Mouse (Mus musculus) neutrophil, adult 59 days (primary cell): ENCODE data around the gene Tmem179b. TPM values are rescaled to one million over a fixed set of nuclear protein-coding genes. Genes with fewer than 3 reads are reported as not detected.

Experiments used
- total RNA-seq, 2 experiments: library from RNA; stranded (reverse); gene quantifications; 1 replicate in 1 of 2; 2 replicates in 1 of 2; pipeline ENCODE4 v1.2.4; 2023

Tmem179b gene
- 10 to 100 TPM; 75.5 to 83.0 TPM for total RNA-seq

DNA sequence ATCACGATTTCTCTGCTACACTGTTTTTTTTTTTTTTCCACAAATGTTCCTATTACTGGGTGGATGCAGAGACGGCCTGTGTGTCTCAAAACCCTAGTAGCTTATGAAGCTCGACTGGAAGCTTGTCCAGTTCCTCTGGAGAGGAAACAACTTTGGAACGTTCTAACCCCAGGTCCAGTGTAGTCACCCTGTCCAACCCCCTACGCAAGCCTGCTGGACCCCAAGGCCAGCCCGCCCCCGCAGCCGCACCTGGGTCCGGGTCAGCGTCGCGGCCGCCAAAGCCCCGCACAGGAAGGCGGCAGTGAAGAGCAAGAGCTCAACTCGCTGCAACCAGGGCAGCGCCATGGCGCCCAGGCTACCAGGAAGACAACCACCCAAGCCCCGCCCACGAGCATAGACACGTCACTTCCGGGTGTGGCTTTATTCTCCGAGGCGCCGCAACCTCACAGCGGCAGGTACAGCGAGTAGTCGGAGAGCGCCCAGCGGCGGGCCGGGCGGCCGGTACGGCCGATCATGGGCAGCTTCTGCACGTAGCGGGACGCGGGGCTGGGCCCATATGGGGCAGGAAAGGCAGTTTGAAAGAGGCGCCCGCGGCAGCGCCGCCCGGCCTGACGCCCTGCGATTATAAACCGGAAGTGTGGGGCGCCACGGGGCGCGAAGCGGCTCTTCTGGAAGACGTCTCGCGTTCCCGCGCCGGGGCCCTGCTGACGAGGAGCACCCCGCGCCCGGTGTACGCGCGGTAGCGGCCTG lies at the start of gene Tmem179b:
TSS of gene Tmem179b (minus strand) at position 382 of the 750 bp plus-strand sequence.

DNA sequence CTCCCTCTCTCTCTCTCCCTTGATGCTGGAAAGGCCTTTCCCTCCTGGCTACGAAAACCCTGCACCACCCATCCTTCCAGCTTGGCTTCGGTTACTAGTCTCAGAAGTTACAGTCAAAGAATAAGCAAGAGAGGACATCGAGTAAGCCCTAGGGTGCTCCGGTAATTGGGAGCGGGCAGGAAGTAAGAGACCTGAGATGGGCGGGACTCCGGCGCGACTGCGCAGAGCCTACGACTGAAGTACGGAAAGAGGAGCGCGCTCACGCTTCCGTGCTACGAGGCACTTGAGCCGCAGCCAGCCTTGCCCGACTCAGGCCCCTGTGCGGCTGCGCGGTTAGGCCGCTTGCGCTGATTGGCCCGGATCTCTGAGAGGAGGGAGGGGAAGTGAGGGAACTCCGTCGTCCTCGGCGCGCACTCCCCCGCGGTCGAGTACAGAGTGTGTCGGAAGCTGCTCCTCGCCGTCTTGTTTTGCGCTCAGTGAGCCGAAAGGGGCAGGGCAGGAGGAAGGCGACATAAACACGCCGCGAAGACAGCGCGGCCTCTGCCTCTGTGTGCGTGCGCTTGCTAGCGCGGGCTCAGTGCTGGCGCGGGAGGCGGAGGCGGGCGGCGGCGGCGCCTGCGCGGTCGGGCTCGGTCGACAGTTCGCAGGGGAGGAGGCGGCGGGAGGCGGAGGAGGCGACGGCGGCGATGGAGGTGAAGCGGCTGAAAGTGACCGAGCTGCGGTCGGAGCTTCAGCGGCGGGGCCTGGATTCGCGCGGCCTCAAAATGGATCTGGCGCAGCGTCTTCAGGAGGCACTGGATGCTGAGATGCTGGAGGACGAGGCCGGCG lies 45.5 kb upstream of the Tmem179b start, which contains the start of gene Hnrnpul2:
TSS of gene Hnrnpul2 (plus strand) at position 415 of the 828 bp plus-strand sequence.

DNA sequence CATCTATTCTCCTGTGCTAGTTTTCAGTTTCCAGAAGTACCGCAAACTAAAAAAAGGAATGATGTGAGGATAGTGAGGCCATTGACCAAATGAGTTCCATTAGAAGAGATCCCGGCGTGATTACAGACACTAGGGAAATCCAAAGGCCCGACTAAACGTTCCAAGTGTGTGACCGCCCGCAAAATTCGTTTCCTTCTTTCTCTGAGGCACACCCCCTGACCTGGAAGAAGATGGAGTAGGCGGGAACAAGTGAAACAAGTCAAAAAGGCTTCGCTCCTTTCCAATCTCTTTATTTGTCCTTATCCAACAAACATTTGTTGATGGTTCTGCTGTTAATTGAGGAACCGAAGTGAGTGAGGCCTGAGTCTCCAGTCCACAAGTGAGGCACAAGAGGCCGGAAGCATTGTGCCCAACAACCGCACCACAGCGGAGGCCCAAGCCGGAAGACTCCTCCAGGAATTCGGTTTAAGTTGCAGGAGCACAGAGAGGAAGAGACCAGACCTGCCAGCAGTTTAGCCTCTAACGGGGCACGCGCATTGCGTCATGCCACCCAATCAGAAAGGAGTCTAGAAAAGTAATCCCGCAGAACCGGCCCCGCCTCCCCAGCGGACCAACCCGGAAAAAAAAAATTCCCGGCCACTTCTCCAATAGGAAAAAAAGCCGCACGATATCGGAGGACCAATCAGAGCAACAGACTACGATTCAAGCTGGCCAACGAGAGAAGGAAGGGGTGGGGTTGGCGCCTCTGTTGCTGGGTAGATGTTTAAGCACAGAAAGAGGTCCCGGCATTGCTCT lies 44.7 kb upstream of the Tmem179b start, which contains the start of gene Ttc9c:
TSS of gene Ttc9c (minus strand) at position 533 of the 795 bp plus-strand sequence.

DNA sequence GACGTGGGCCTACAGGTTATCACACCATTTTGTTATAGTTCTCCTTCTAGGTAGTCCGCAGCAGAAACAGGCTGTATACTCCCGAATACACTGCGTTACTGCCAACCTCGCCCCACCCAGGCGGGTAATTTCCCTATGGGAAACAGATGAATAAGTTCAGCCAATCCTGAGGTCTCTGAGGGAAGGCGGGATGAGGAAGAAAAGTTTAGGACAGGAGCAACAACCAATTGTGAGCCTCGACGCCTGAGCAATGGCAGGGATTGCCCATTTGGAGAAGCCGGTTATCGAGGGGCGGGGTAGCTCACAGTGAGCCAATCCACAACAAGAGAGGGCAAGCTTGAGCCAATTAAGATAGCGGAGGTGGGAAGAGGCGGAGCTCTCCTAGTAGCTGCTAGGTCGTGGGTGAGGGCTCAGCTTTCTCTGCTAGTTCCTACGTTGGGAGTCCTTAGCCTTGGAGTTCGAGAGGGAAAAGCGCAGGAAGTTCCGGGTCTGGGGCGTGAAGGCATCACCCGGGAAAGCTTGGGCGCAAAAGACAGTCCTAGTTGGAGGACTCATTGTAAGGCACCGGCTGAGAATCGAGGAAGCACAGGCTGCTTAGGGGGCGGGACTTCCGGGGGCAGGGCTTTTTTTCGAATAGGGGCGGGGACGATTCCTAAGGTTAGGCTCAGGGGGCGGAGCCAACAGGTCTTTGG lies 28.0 kb upstream of the Tmem179b start, which contains the start of gene Zbtb3:
TSS of gene Zbtb3 (plus strand) at position 426 of the 692 bp plus-strand sequence.

DNA sequence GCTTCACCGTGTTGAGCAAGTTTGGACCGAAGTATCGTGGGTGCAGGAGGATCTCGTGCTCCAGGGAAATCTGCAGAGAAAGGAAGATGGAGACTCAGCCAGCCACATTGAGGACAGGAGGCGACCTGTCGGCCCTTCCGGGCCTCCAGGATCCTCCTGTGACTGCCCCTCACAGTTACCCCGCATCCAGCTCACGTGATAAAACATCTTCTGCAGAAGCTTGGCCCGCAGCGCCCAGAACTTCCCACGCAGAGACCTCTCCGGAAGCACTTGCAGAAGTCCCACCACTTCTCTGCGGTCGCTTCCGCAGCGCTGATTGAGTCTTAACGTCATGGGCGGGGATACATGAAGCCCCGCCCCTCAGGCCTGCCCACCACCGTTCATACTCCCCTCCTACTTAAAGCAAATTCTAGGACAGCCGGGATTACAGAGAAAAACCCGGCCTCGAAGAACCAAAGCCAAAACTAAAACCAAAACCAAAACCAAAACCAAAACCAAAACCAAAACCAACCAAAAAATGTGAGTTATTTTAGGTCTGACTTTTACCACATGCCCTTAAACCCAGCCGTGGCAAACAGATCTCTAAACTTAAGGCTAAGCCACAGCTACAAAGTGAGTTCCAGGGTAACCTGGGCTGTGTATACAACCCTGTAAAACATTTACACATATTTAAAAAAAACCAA lies 24.1 kb upstream of the Tmem179b start, which contains the start of gene Polr2g:
TSS of gene Polr2g (minus strand) at position 314 of the 683 bp plus-strand sequence.

DNA sequence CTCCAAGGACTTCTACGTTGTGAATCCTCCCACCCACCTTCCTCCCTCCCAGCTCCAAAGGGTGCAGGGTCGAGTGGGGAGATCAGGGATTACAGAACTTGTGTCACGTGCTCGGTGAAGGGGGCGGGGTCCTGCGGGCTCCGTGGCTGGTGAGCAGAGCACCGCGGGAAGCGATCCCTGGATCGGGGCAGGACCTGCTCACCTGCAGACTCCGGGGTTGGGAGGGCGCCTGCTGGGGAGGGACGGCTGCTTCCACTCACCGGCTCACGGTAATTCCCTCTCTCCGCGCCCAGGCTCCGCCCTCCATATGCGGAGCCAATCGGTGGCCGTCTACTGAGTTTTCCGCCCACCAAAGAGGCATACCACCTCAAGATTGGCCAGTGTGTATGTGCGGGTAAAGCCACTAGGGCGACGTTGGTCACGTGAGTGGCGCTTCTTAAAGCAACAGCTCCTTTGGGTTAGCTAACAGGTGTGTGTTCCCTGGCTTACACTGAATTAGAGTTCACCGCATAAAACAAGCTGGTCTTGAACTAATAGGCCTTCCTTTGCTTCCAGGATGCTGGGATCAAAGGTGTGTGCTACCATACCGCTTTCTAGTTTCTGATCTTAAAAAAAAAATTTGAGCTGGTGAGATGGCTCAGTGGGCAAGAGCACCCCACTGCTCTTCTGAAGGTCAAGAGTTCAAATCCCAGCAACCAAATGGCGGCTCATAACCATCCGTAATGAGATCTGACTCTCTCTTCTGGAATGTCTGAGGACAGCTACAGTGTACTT lies 11.9 kb upstream of the Tmem179b start, which contains the start of gene Taf6l:
TSS of gene Taf6l (minus strand) at position 410 of the 774 bp plus-strand sequence.

DNA sequence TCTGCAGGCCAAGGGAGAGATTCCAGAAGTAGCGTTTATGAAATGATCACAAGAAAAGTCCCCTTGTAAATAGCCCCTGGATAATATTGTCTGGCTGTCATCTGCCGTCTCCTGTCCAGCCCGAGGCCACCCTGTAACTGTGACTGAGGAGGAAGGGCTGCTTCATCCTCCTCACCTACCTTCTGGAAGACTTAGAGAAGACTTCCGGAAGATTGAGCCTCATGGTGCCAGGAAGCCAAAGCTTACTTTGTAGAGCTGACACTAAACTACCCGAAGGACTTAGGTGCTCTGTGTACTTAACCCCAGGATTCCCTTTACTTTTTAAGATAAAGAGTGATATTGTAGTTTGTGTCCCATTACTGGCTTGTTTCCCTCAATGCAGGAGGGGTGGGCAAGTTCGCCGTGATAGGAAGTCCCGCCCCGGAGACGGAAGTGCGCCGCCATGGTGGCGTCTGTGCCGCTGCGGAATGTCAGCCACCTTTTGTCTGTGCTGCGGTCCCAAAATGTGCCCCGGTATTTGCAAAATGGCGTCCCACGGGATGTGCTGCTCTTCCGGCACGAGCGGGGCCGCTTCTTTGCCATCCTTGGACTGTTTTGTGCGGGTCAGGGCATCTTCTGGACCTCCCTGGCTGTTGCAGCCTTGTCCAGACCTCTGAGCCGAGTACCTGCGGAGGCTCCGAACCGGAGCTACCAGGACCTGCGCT lies 3.5 kb downstream of the Tmem179b start, which contains the start of gene Tmem223:
TSS of gene Tmem223 (plus strand) at position 430 of the 704 bp plus-strand sequence.

DNA sequence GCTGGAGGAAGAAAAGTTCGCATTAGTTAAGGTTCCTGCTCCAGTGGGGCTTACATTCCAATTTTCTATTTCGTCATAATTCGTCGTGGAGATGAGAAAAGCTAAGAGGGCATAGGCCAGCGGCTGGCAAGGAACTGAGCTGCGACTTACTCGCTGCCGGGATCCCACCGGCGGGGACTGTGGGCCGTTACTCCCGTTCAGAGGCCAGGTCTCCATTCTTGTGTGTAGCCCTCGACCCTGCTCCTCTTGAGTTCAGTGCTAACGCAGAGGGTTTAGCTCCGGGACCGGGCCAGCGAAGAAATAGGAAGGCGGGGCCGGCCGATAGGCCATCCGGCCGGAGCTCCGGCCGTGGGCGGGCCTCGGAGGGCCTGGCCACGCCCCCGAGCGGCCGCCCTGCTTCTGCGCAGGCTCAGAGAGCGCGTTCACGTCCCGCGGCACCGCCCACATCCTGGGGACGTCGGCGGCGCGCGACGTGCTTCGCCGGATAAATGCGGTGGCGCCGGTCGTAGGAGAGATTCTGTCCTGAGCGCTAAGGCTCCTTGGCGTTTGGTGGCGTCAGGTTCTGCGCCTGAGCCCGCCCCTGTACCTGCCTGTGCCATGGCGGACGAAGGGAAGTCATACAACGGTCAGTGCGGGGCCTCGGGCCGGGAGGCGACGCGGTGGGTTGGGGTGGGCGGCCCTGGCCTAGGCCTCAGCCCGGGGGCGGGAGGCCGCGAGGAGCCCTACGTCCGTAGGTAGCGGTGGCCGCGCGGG lies 17.5 kb downstream of the Tmem179b start, which contains the start of gene Nxf1:
TSS of gene Nxf1 (plus strand) at position 439 of the 753 bp plus-strand sequence.

DNA sequence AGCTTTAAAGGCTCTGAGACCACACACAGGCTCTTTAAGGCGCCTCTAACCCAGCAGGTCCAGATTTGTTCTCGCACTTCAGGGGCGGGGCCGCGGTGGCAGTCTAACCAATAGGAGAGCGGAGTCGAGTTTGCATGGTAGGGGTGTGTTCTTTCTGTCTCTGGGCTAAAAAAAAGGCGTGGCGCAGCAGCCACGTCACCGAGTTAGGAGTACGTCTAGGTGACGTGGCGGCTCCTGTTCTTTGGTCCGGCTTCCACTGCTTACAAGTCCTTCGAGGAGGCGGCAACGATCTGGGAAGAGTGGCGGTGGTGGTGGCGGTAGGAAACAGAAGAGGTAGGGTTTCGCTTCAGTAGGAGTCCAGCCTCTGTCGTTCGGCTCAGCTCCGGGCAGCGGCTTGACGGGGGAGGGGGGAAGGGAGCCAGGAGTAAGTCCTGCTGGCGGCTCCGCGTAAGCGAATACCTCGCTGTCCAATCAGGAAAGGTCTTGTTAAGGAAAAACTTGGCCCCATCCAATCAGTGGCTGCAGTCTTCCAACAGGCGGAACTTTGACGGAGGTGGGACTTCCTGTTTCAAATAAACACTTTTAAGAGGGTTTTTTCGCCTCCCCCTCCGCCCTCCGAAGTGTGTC lies 32.9 kb downstream of the Tmem179b start, which contains the start of gene Stx5a:
TSS of gene Stx5a (plus strand) at position 171 of the 627 bp plus-strand sequence.

DNA sequence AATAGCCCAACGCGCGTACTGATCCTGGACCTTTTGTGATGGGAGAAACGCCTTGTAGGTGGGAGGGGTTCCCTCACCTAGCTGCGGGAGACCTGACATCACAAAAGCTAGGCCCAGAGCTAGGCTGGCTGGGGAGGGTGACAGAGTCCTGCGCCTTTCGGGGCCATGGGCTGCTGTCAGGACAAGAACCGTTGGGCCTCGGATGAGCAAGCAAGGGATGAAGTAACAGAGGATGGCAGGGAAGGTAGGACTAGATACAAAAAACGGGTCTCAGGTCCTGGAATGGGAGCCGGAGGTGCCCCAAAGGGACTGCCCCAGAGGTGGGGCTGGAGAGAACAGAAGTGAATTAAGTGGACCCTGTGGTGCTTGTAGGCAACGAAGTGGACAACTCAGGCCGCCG lies 33.7 kb downstream of the Tmem179b start, which contains the start of gene 1700092M07Rik:
TSS of gene 1700092M07Rik (plus strand) at position 116 of the 400 bp plus-strand sequence.

DNA sequence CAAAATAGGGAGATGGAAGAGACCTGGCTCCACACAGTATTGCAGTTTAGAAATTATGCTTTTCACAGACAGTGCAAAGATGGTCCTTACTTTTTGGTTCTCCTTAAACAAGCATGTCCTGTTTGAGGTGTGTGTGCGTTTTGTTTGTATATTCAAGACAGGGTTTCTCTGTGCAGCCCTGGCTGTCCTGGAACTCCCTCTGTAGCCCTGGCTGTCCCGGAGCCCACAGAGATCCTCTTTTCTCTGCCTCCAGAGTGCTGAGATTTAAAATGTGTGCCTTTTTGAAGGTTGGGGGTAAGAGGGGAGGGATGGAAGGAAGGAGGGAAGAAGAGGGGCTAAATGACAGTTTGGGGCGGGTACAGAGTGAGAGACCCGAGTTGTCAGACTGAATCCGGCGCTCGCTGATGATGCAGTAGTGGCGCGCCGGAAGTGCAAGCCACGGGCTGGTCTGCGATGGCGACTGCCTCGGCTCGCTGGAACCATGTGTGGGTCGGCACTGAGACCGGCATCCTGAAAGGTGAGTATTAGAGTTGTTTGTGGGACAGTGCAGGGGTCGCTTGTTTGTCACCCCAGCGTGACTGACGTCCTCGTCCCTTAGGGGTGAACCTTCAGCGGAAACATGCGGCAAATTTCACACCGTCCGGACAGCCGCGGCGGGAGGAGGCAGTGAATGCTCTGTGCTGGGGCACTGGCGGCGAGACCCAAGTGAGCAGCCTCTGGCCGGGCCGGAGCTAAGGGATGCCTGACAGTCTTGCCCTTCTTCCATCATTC lies 38.7 kb downstream of the Tmem179b start, which contains the start of gene Wdr74:
TSS of gene Wdr74 (plus strand) at position 439 of the 771 bp plus-strand sequence.

DNA sequence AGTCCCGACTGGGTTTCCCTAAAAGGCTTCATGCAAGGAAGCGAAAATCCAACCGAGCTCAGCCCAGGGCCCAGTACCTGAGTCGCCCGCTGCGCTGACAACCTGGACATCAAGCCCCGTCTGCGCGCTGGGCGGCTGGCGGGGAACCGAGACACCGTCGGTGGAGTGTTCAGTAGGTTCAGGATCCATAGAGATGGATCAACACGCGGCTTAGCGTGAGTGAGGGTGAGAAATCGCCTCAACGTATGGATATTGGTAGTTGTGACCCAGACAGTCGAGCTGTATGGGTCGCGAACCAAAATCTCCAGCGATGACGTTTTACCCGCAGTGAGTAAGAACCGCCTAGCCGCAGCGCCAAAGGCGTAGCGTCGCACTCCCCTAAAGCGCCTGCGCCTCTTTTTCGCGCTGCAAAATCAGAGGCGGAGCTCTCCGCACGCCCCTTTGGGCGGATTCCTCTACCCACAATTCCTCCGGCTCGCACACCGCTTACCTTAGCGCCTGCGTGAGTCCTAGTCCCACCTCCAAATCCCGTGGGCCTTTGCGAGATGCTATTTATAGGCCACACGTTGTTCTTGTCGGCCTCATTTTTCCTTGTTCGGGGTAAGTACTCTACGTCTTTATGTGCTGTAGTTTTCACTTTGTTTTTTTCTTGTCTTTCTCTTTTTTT lies 51.2 kb downstream of the Tmem179b start, which contains the start of gene Slc3a2:
TSS of gene Slc3a2 (minus strand) at position 463 of the 667 bp plus-strand sequence.

